ENCODE assay signal across 18 mouse cellular contexts in the genomic region with DNA sequence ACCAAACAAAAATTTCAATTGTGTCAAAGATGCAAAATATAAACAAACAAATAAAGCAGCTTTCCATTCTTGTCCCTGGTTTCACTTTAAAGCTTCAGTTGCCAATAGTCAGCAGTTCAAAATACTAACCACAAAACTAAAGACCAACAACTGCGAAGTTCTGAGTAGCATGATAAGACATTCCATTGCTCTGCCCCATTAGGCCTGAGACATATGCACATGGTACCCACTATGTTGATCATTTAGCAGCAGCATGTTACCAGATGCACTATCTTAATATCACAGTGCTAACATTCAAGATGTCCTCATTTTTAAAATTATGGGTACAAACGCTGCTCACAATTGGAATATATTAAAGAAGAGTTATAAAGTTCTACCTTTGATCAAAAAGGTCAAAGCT.
"Had no signal": no experiment of that assay in that cellular context is flagged by ENCODE, and none has a peak within 500 bp of the region (broad histone marks: within the 10 kb centered on the region; RNA-seq: fewer than 3 reads in every experiment).

No protein-coding gene starts in this region.

- H3K9ac ChIP-seq: liver, embryonic 13.5 days; lung, embryonic 14.5 days; midbrain, embryonic 13.5 days; neural tube, embryonic 13.5 days; neural tube, embryonic 15.5 days; stomach, embryonic 15.5 days had no signal

- DNase-seq: liver, embryonic 13.5 days; lung, adult 18-20 months; lung, embryonic 14.5 days; lung, postnatal 10 days; lung, postnatal 4 days; right cerebral cortex, postnatal 14 days; thymus, adult 2 months; thymus, postnatal 25 days; thymus, postnatal 4 days had no signal

- H3K9me3 ChIP-seq: liver, embryonic 13.5 days; megakaryocyte, embryonic 14.5 days; midbrain, embryonic 10.5 days; midbrain, embryonic 13.5 days; neural tube, embryonic 13.5 days; neural tube, embryonic 15.5 days; stomach, embryonic 15.5 days had no signal

- H3K4me1 ChIP-seq: megakaryocyte, embryonic 14.5 days; midbrain, embryonic 10.5 days; midbrain, embryonic 13.5 days; neural tube, embryonic 13.5 days; neural tube, embryonic 15.5 days; stomach, embryonic 15.5 days had no signal

- H3K4me2 ChIP-seq: liver, embryonic 13.5 days; lung, embryonic 14.5 days; midbrain, embryonic 13.5 days; neural tube, embryonic 13.5 days; neural tube, embryonic 15.5 days; stomach, embryonic 15.5 days had no signal

- H3K27ac ChIP-seq: liver, embryonic 13.5 days; midbrain, embryonic 10.5 days; midbrain, embryonic 13.5 days; neural tube, embryonic 13.5 days; neural tube, embryonic 15.5 days; stomach, embryonic 15.5 days; stomach, postnatal 0 days had no signal

- ATAC-seq: midbrain, embryonic 13.5 days; midbrain, embryonic 16.5 days had no signal

- H3K4me3 ChIP-seq: liver, embryonic 13.5 days; megakaryocyte, embryonic 14.5 days; midbrain, embryonic 10.5 days; midbrain, embryonic 13.5 days; myocyte; neural tube, embryonic 13.5 days; neural tube, embryonic 15.5 days; stomach, embryonic 15.5 days had no signal

- H3K27me3 ChIP-seq: liver, embryonic 13.5 days; megakaryocyte, embryonic 14.5 days; midbrain, embryonic 13.5 days; neural tube, embryonic 13.5 days; neural tube, embryonic 15.5 days; stomach, embryonic 15.5 days had no signal
